Mouse (Mus musculus): ENCODE measurements at regions not wholly inside any gene's neighbourhood (a gene's known extent, or its start where the extent isn't known, plus 50 kb on each side); places are given as distances from the start of the nearest gene placed in this dataset.

DNA sequence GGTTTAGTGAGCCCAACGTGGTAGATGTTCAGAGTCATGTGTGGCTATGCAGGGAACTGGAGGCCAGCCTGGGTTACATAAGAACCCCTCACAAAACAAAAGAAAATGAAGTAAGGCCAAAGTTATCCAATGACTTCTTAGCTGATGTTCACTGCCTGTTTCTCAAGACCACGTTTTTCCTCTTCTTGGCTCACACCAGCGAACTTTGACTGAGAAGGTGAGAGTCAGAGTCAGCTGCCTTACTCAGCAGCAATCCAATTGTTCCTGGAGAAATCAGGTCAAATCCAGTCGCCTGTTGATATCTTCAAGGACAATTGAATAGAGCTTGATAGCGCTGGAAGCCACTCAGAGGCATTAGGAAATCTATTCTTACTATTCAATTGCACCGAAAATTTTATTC, 142.0 kb upstream of the Mast4 start:
- no peak for DNase-seq (ENCODE audit: low spot score)

GRCm38 (mm10) chr13:103472216-103472615, 137.9 kb upstream of the Mast4 start:
- no peak for DNase-seq (ENCODE audit: low spot score)

DNA sequence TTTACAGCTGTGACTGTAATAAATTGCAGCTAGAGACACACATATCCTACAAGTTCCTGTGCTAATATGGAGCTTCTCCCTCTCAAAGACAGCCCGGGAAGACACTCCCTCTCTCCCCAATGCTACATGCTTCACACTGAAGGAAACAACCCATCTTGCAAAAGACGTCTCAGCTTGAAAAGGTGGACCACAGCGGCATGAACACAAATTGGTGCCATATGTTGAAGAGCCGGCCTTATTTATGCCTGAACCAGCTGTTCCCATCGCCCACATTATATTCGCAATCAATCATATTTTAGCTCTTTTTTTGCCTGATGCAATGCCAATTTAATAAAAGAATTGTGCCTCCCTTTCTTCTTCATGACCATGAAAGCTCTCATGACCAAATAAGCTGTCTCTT, 135.8 kb upstream of the Mast4 start:
- DNase-seq (ENCODE audit: low spot score), result no peak

DNA sequence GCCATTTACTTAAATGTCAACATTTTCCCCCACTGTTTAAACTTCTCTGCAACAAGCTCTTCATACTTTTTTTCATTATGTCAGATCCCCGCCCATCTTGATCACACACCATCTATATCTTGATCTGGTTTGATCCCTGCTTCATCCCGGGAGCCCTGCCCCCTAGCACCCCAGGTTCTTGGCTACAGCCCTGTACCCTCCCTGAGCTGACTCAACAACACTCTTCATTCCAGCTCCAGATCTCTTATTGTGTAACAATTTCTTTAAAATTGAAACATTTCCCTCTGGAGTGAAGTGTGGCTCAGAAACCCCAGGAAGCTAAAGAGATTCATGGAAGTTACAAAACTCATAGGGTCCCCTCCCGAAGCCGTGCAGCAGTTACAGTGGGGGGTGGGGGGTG, 126.2 kb upstream of the Mast4 start:
- DNase-seq (ENCODE audit: low spot score), result no peak

GRCm38 (mm10) chr13:103459486-103460147, 125.3 kb upstream of the Mast4 start:
- DNase-seq (ENCODE audit: low spot score), result no peak

GRCm38 (mm10) chr13:103452837-103453236, 118.5 kb upstream of the Mast4 start:
- no peak for DNase-seq (ENCODE audit: low spot score)

DNA sequence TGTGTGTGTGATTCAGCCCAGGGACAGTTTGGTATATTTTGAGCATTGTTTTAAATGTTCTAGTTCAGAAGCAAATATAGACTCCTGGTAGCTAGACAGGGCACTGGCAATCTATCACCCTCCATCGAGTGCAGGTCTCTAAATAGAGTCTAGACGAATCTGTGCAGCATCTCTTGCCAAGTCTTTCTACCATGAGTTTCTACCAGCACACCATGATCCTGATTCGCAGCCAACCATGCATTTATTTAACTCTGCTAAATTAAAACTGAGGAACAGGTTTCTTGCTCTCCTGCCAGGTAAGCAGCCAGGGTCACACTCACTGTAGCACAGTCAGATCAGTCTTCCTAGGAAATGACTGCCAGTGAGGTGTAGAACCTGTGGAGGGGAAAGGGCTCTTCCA, 96.3 kb upstream of the Mast4 start:
- DNase-seq (ENCODE audit: low spot score), result no peak

DNA sequence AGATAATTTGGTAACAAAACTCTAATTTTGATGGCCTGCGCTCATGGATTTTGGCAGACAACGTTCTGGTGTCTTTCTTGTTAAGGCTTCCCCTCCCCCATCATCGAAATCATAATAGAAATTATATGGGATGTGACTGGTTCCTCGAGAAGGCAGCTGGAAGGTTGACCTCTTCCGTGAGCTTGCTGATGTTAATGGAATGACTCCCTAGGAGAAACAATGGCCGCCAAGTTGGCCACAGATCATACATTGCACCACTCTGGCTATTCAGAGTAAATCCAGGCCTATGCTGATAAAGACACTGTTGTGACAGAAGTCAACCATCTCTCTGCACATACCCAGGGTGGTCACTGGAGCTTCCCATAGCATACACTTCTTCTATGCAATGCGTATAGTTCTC, 89.7 kb upstream of the Mast4 start:
- no peak for DNase-seq (ENCODE audit: low spot score)

DNA sequence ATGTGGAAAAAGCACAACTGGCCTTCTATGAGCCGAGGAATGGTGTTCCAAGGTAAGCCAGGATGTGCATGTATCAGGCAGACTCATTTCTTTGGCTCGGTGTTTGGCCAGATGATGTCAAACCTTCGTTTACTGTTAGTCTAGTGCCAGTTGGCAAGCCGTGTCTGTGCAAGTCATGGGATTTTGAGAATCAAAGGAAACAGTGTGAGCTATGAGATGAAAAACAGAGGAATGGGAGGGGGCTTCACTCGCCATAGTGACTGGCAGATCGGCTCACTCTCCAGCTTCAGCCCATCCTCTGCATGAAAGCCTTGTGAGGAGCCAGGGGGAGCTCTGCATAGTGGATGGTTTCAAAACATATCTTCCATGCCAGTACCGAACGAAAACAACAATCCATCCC, 89.1 kb upstream of the Mast4 start:
- DNase-seq (ENCODE audit: low spot score), result no peak

- no peak for DNase-seq (ENCODE audit: low spot score)
Observed at GRCm38 (mm10) chr13:103422997-103423396, 88.7 kb upstream of the Mast4 start.

GRCm38 (mm10) chr13:103419146-103419545, 84.8 kb upstream of the Mast4 start:
- no peak for DNase-seq (ENCODE audit: low spot score)

GRCm38 (mm10) chr13:103417256-103417655, 83.0 kb upstream of the Mast4 start:
- no peak for DNase-seq (ENCODE audit: low spot score)

GRCm38 (mm10) chr13:103415335-103415734, 81.0 kb upstream of the Mast4 start:
- no peak for DNase-seq (ENCODE audit: low spot score)

- peak; percentile 21 for DNase-seq (ENCODE audit: low spot score)
Observed at GRCm38 (mm10) chr13:103412566-103412965, 78.3 kb upstream of the Mast4 start.

DNA sequence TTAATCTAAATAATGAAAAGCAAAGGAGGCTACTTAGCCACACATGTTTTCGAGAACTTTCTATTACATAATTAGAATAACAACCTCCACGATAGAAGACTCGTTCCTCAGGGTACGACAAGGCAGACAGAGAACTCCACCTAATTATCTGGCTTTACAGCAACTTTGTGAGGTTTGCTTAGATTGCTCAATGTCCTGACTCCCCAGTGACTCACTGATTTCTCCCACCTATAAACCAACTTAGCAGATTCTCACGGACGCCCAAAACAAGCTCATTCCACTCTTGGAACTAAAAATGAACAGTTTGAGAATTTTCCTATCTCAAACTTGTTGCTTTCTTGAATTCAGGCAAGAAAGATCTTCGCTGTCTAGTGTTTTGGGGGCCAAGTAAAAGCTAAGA, 75.0 kb upstream of the Mast4 start:
- DNase-seq (ENCODE audit: low spot score), result no peak

GRCm38 (mm10) chr13:103396526-103397020, 62.3 kb upstream of the Mast4 start:
- DNase-seq (ENCODE audit: low spot score), result no peak

DNA sequence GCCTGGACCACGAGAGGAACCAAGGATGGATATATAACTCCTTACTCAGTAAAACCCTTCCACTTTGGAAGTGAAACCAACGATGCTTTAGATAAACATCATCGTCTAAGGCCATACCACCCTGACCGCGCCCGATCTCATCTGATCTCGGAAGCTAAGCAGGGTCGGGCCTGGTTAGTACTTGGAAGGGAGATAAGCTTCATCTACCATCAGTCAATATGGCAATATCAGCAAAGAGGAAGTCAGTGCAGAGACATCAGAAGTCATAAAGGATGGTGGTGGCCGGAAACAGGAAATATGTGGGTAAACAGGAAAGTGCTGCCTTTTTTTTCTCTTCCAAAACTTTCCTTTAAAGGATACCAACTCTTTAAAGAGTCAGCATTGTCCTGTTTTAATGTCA, 61.8 kb upstream of the Mast4 start:
- no peak for DNase-seq (ENCODE audit: low spot score)

GRCm38 (mm10) chr13:103392581-103392980, 58.3 kb upstream of the Mast4 start:
- no peak for DNase-seq (ENCODE audit: low spot score)

DNA sequence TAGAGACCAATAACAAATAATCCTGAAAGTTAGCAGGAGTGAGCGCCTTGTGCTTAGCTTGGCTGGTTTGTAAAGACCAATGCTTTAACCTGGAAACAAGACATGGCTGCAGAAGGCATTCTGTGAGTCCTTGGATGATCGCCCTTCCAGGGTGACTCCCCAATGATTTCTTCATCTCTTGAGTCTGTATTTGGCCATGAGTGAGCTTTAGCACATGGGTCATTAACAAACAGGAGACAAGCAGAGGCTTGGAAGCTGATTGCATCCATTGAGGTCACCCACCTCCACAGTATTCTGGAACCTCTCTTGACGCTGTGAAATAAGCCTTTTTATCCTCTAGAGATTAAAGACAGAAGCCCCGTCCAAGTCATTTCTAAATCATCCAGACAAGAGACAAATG, 57.1 kb upstream of the Mast4 start:
- no peak for DNase-seq (ENCODE audit: low spot score)

GRCm38 (mm10) chr13:103390991-103391390, 56.7 kb upstream of the Mast4 start:
- DNase-seq (ENCODE audit: low spot score), result no peak

- DNase-seq (ENCODE audit: low spot score), result no peak
Observed at GRCm38 (mm10) chr13:103386948-103387347, 52.7 kb upstream of the Mast4 start.

All from thymus, postnatal 0 days (tissue).